Mouse (Mus musculus) limb, embryonic 11.5 days (tissue): ENCODE results near the gene Dnaaf3. TPM values are rescaled to one million over a fixed set of nuclear protein-coding genes. Genes with fewer than 3 reads are reported as not detected.
"Not testable (repeated sequence)": the region's sequence is repeated elsewhere in the genome, so short reads cannot be mapped to it uniquely, and the experiment has no call there.

Experiments
- ATAC-seq: fragments of 200-750 bp; cut with Nextera tagmentation; 2 replicates; pipeline ENCODE4 v1.8.0; 2017; ENCODE audit warnings: low read depth; ENCODE audit not compliant: insufficient number of reproducible peaks, low FRiP score, low TSS enrichment
- DNase-seq: peaks from one replicate; pipeline ENCODE4 v3.0.0-alpha.2; 2015; ENCODE audit warnings: low spot score
- H3K27ac ChIP-seq: fragments of 300-500 bp; sonication (generic); replicated peaks from 2 replicates; pipeline ENCODE4 v1.5.1; 2014; ENCODE audit warnings: low read depth, mild to moderate bottlenecking, low read length
- H3K27me3 ChIP-seq: fragments of 300-500 bp; sonication (generic); 2 replicates; pipeline ENCODE4 v1.6.1; 2014; ENCODE audit warnings: mild to moderate bottlenecking, low read length, mixed read lengths; ENCODE audit not compliant: control insufficient read depth, insufficient read depth
- H3K36me3 ChIP-seq: fragments of 300-500 bp; sonication (generic); 2 replicates; pipeline ENCODE4 v1.6.1; 2014; ENCODE audit warnings: mild to moderate bottlenecking, low read length, moderate library complexity, mixed read lengths; ENCODE audit not compliant: control insufficient read depth, insufficient read depth
- H3K4me1 ChIP-seq: fragments of 300-500 bp; sonication (generic); 2 replicates; pipeline ENCODE4 v1.6.1; 2014; ENCODE audit warnings: low read length, mixed read lengths; ENCODE audit not compliant: control insufficient read depth, insufficient read depth
- H3K4me2 ChIP-seq: fragments of 300-500 bp; sonication (generic); 2 replicates; pipeline ENCODE4 v1.6.1; 2014; ENCODE audit warnings: low read depth, mild to moderate bottlenecking, moderate library complexity; ENCODE audit not compliant: severe bottlenecking
- H3K4me3 ChIP-seq: fragments of 300-500 bp; sonication (generic); 2 replicates; pipeline ENCODE4 v1.5.1; 2014; ENCODE audit warnings: low read depth, low read length
- H3K9ac ChIP-seq: fragments of 300-500 bp; sonication (generic); 2 replicates; pipeline ENCODE4 v1.6.1; 2014; ENCODE audit warnings: mild to moderate bottlenecking, low read length
- H3K9me3 ChIP-seq: fragments of 300-500 bp; sonication (generic); 2 replicates; pipeline ENCODE4 v1.6.1; 2016; ENCODE audit warnings: low read length; ENCODE audit not compliant: control insufficient read depth
- WGBS: fragments of 180-500 bp; shearing (Covaris S2); extraction: QIAGEN DNeasy Blood & Tissue Kit; methylation state at CpG from one replicate; pipeline ENCODE4 v1.1.7; 2014; 5-methylcytosine and 5-hydroxymethylcytosine counted together
- polyA plus RNA-seq: library from polyadenylated mRNA; unstranded; fragments of >200 nt; fragmentation: Nextera tagmentation; extraction: Ambion mirVana; gene quantifications from 2 replicates; pipeline ENCODE4 v1.2.1, GENCODE M21; 2014

Dnaaf3 gene
- polyA plus RNA-seq, 1 experiment from 2014 or later, result 2.4 TPM

- 0 out of 2 replicates have a peak, but pooled peaks have one; percentile 19 for ATAC-seq
- DNase-seq, result no peak
- H3K4me2 ChIP-seq, result peak overlapping the region; percentile 56
- 73% methylated on average over 15 of the region's 15 CpGs for WGBS
- no peaks in the 10 kb centered on the region for H3K36me3 ChIP-seq
- no peak overlapping the region for H3K27ac ChIP-seq
- 0 out of 2 replicates have a peak, but pooled peaks cover 6% of the 10 kb centered on the region for H3K4me1 ChIP-seq
- no peak overlapping the region; the same call in 1 of the 2 replicates for H3K4me3 ChIP-seq
- H3K9me3 ChIP-seq, result no peaks in the 10 kb centered on the region
- H3K9ac ChIP-seq, result no peak overlapping the region
- no peaks in the 10 kb centered on the region for H3K27me3 ChIP-seq
These were observed 13.8 kb upstream of the Dnaaf3 start for GRCm38 (mm10) chr7:4546050-4546449.

GRCm38 (mm10) chr7:4542013-4542412 lies 9.8 kb upstream of the Dnaaf3 start:
- no peak overlapping the region for H3K27ac ChIP-seq
- no peaks in the 10 kb centered on the region for H3K9me3 ChIP-seq
- ATAC-seq, result no peak
- H3K9ac ChIP-seq, result no peak overlapping the region
- no peak overlapping the region for H3K4me2 ChIP-seq
- H3K4me3 ChIP-seq, result no peak overlapping the region
- H3K27me3 ChIP-seq, result no peaks in the 10 kb centered on the region
- DNase-seq, result no peak
- H3K36me3 ChIP-seq, result no peaks in the 10 kb centered on the region
- H3K4me1 ChIP-seq, result 0 out of 2 replicates have a peak, but pooled peaks cover 6% of the 10 kb centered on the region
- 32% methylated on average over 17 of the region's 17 CpGs for WGBS

GRCm38 (mm10) chr7:4541344-4541743 lies 9.1 kb upstream of the Dnaaf3 start:
- H3K27ac ChIP-seq, result no peak overlapping the region
- DNase-seq, result no peak
- no peaks in the 10 kb centered on the region for H3K9me3 ChIP-seq
- no peaks in the 10 kb centered on the region for H3K27me3 ChIP-seq
- no peaks in the 10 kb centered on the region for H3K36me3 ChIP-seq
- WGBS, result 63% methylated on average over 5 of the region's 5 CpGs
- no peak overlapping the region for H3K9ac ChIP-seq
- no peak overlapping the region for H3K4me2 ChIP-seq
- 0 out of 2 replicates have a peak, but pooled peaks cover 1% of the 10 kb centered on the region for H3K4me1 ChIP-seq
- H3K4me3 ChIP-seq, result no peak overlapping the region
- no peak for ATAC-seq

GRCm38 (mm10) chr7:4539019-4539418 lies 6.8 kb upstream of the Dnaaf3 start:
- no peaks in the 10 kb centered on the region for H3K4me1 ChIP-seq
- DNase-seq (no peak), ATAC-seq (no peak)
- H3K4me2 ChIP-seq, result no peak overlapping the region
- no peak overlapping the region for H3K27ac ChIP-seq
- no peaks in the 10 kb centered on the region for H3K36me3 ChIP-seq
- 74% methylated on average over 2 of the region's 2 CpGs for WGBS
- H3K9me3 ChIP-seq, result no peaks in the 10 kb centered on the region
- no peak overlapping the region for H3K9ac ChIP-seq
- no peak overlapping the region for H3K4me3 ChIP-seq
- H3K27me3 ChIP-seq, result no peaks in the 10 kb centered on the region

GRCm38 (mm10) chr7:4537181-4537580 lies 4.9 kb upstream of the Dnaaf3 start:
- 57% methylated on average over 4 of the region's 4 CpGs for WGBS
- no peak for ATAC-seq
- no peaks in the 10 kb centered on the region for H3K27me3 ChIP-seq
- no peaks in the 10 kb centered on the region for H3K4me1 ChIP-seq
- H3K4me3 ChIP-seq, result no peak overlapping the region
- no peaks in the 10 kb centered on the region for H3K9me3 ChIP-seq
- DNase-seq, result no peak
- no peak overlapping the region for H3K9ac ChIP-seq
- no peak overlapping the region for H3K4me2 ChIP-seq
- no peaks in the 10 kb centered on the region for H3K36me3 ChIP-seq
- no peak overlapping the region for H3K27ac ChIP-seq

- Histone ChIP-seq H3K27me3 (no peaks in the 10 kb centered on the region), H3K4me1 (no peaks in the 10 kb centered on the region), H3K9ac (no peak overlapping the region), H3K27ac (no peak overlapping the region), H3K4me3 (no peak overlapping the region), H3K36me3 (no peaks in the 10 kb centered on the region), H3K4me2 (no peak overlapping the region), H3K9me3 (no peaks in the 10 kb centered on the region)
- ATAC-seq (no peak), DNase-seq (no peak)
- WGBS, result 93% methylated on average over 4 of the region's 4 CpGs
These were observed 4.1 kb upstream of the Dnaaf3 start for GRCm38 (mm10) chr7:4536369-4536768.

GRCm38 (mm10) chr7:4530166-4530565 lies 2.1 kb downstream of the Dnaaf3 start:
- DNase-seq, H3K4me1 ChIP-seq, ATAC-seq, H3K4me2 ChIP-seq, H3K9me3 ChIP-seq, H3K4me3 ChIP-seq, H3K9ac ChIP-seq, H3K27ac ChIP-seq, H3K27me3 ChIP-seq, H3K36me3 ChIP-seq: not testable (repeated sequence)
- 33% methylated on average over 7 of the region's 8 CpGs for WGBS

- Histone ChIP-seq H3K9me3 (no peaks in the 10 kb centered on the region), H3K27me3 (no peaks in the 10 kb centered on the region), H3K4me1 (0 out of 2 replicates have a peak, but pooled peaks cover 4% of the 10 kb centered on the region), H3K36me3 (no peaks in the 10 kb centered on the region), H3K9ac (no peak overlapping the region), H3K27ac (no peak overlapping the region), H3K4me3 (no peak overlapping the region), H3K4me2 (peak overlapping the region; percentile 51; the same call in 1 of the 2 replicates)
- WGBS, result 50% methylated on average over 18 of the region's 18 CpGs
- ATAC-seq (0 out of 2 replicates have a peak, but pooled peaks have one; percentile 8), DNase-seq (no peak)
These were observed 5.0 kb downstream of the Dnaaf3 start for GRCm38 (mm10) chr7:4527302-4527689.
